Mouse (Mus musculus): ENCODE results near the gene Gm49027.
"Not testable (repeated sequence)": the region's sequence is repeated elsewhere in the genome, so short reads cannot be mapped to it uniquely, and the experiment has no call there.

The Gm49027 gene

DNA sequence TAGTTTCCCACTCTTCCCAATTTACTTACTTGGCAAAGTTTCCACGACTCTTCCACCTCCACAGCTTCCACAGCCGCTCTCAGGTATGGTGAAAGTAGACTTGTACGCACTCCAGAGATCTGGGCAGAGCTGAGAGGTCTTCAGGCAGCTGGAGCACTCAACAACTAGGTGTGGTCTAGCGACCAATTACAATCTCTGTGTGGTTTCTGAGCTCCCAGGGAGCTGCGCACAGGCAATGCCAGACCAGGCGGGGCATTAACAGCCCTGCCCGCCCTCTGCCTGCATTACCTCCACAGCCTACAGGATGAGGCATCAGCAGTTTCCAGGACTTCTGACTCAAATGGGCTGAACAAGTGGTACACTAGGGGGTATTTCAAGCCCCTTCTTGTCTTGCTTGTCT, at the start of gene Gm49027:
Gene Gm49027 (minus strand): TSS at position 208 of the 400 bp plus-strand sequence.
- DNase-seq (ENCODE audit: low spot score), result peak; percentile 1

GRCm38 (mm10) chr5:123573362-123573761, 48.1 kb upstream of the Gm49027 start:
- DNase-seq (ENCODE audit: low spot score), result no peak

DNA sequence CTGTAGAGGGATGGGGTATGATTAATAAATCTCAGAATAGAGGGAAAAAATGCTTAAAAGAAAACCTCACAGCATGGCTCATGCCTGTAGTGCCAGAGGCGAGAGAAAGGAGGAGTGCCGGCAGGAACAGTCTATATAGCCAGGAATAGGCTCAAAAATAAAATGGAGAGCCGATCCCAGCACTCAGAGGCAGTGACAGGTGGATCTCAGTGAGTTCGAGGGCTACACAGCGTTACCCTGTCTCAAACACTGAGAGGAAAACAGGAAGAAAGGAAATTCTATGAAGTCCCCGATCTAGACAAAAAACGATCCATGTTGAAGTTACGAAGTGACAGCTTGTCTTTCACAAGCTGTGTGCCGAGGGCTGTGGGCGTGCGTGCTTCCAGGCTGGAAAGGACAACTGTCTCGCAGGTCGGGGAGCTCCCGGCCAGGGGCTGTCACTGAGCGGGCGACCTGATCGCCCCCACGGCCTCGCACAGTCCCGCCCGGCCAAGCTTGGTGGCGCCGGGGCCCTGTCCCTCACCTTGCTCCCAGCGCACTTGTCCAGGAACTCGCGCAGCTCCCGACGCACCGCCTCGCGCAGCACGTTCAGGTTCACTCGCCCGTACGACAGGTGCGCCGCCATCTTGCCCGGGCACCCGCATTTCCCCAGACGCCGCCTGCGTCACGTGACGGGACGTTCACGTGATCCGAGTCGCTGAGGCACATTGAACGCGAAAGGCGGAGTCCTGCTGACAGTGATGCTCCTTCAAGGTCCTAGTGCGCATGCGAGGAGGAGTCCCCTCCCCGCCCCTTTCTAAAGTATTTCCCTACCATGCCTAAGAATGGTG, 47.3 kb upstream of the Gm49027 start, which contains the start of gene Vps33a:
Gene Vps33a (minus strand): TSS at position 682 of the 830 bp plus-strand sequence.
- DNase-seq (ENCODE audit: low spot score), result peak; percentile 96

DNA sequence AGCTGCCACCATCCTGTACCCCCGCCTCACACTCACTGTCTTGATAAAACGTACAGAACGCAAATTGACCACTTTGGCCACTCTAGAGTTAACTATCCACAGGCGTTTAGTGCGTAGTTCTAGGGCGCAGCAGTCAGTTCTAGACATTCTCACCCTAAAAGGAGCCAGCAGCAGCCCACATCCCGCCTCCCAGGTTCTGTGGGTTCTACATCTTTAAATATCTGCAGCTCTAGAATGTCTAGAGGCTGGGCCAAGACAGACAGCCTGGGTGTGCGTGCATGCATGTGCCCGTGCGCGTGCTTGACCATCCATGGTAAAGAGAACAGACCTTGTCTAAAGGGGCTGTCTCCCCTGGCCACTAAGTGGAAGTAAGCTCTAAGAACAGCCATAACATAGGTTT, 35.8 kb upstream of the Gm49027 start:
- DNase-seq (ENCODE audit: low spot score), result no peak

GRCm38 (mm10) chr5:123559588-123559987, 34.3 kb upstream of the Gm49027 start:
- no peak for DNase-seq (ENCODE audit: low spot score)

DNA sequence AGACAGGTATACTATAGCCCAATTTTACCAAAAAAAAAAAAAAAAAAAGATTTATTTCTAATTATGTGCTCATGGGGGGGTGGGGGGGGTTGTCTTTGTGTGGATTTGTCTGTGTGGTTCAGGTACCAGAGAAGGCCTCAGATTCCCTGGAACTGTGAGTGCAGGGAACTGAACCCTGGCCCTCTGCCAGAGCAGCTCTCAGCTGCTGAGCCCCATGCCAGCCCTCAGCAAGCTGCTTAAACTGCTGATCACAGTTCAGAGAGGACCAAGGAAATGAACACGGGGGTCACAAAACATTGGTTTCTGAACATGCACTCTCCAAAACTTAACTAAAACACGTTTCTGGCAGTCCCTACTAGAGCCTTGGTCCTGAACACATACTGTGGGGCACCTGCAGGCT, 31.2 kb upstream of the Gm49027 start:
- peak; percentile 3 for DNase-seq (ENCODE audit: low spot score)

- DNase-seq (ENCODE audit: low spot score), result peak; percentile 1
These were observed 30.4 kb upstream of the Gm49027 start for GRCm38 (mm10) chr5:123555693-123556092.

DNA sequence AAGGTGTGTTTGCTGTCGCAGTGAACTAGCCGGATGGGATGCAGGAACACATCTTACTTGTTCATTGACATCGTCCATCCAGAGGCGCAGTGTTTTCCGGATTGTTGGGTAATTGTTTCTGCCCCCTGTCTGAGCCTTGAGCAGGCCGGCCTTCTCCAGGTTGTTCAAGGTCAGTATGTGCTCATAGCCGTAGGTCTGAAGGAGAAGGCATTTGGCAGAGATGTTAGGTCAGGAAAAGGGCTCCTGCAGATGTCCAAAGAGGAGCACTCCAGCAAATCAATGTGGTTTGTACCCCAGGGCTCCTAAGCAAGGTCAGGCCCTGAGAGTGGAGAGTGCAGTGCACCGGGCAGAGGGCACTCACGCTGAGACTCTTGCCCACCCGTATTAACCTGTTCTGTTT, 8.5 kb upstream of the Gm49027 start:
- peak; percentile 1 for DNase-seq (ENCODE audit: low spot score)

GRCm38 (mm10) chr5:123530056-123530455, 4.8 kb upstream of the Gm49027 start:
- DNase-seq (ENCODE audit: low spot score), result peak; percentile 1

DNA sequence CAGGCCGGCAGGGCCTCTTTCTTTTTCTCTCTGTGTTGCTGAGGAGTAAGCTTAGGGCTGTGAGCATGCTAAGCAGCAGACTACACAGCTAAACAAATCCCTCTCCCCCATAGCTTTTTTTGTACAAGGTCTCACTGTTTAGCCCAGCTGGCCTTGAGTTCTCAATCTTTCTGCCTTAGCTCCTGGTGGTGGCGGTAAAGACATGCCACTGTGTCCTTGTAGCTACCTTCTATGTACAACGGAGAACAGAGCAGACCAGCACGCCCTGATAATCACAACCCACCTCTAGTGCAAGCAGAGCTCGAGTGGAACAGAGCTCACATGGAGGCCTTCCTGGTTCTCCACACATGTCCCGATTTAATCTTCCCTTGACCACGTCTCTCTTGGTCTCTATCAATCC, 3.4 kb upstream of the Gm49027 start:
- DNase-seq (ENCODE audit: low spot score), result peak; percentile 1

DNA sequence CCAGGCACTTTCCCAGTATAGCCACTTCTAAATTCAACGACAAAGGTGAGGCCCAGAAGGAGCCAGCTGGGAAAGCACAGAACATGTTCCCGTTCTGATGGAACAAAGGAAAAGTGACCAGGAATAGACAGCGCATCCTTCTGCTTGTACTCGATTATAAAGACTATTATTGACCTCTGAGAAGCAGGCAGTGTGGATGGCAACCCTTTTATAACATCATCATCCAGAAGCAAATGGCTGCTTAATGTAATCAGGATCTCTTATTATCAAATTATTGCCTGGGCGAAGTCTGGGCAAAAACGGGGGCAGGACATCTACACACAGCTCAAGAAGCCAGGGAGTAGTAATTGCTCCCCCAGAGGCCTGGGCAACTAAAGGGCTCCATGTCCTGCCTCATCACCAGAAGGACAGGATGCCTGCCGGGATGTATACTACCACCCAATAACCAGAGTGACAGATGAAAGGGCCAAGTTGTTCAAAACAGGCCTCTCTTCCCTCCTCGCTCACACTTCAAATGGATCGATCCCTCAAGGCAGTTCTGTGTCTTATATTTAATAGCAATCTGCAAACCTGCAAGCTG, 718 bp upstream of the Gm49027 start:
- peak; percentile 0 for DNase-seq (ENCODE audit: low spot score)

- no peak for DNase-seq (ENCODE audit: low spot score)
These were observed 916 bp downstream of the Gm49027 start for GRCm38 (mm10) chr5:123524393-123524750.

DNA sequence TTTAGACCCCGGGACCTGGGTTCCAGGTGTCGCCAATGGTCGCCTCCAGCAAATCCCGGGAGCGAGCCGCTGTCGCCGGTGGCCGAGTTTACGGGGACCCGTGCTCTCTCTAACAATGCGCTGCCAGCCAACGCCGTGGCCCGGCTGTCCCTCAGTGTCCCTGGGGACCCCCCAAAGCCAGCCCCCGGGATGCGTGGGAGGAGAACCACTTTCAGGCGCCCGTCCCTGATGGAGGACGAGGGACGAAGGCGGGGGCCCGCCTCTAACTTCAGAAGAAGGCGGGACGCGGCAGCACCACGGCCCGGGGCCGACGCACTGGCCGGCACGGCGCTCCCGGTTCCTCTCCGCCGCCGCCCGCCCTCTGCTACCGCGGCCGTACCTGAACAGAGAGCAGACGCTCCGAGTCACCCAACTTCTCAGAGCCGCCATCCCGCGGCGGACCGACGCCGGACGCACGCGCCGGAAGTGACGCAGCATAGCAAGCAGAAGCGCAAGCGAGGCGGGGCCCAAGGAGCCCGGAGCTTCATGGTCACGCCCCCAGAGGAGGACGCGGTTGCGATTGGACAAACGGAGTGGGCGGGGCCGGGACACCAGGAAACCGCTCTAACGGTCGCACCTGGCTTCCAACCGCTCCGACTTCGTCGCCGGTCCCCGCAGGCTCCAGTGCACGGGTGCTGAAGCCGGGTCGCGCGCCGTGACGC, 1.4 kb downstream of the Gm49027 start, which contains the start of gene Diablo:
Gene Diablo (minus strand): TSS at position 485 of the 701 bp plus-strand sequence.
- peak; percentile 98 for DNase-seq (ENCODE audit: low spot score)

DNA sequence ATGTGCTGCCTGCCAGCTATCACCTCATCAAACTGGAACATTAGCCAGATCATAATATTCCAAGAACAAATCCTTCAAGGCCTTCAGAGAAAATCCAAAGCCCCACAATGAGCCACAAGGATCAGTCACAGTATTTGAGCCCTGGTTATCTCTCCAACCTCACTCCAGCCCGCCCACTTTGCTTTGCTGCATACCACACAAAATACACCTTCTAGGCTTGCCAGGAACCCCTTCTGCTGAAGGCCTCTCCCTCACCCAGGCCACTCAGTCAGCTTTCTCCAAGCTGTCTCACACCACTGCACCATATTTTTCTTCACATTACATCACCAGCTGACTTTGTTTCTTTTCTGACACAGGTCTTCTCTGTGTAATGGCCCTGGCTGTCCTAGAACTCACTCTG, 3.1 kb downstream of the Gm49027 start:
- DNase-seq (ENCODE audit: low spot score), result no peak

GRCm38 (mm10) chr5:123521621-123522020, 3.7 kb downstream of the Gm49027 start:
- DNase-seq (ENCODE audit: low spot score), result no peak

DNA sequence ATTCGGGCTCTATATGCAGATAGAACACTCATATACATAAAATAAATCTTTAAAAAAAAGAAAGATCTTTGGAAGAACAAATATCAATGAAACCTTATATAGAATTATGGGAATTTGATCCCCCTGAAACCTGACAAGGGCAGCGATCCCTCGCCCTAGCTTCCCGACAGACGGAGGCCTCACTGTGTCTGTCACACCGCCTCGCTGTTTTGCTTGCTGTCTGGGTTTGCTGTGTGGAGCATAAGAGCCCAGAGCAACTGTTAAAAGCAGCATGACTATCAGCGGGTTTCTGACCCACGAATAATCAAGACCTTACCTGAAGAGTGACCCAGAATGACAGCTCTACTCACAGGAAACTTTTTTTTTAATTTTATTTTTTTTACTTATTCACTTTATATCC, 4.6 kb downstream of the Gm49027 start:
- no peak for DNase-seq (ENCODE audit: low spot score)

DNA sequence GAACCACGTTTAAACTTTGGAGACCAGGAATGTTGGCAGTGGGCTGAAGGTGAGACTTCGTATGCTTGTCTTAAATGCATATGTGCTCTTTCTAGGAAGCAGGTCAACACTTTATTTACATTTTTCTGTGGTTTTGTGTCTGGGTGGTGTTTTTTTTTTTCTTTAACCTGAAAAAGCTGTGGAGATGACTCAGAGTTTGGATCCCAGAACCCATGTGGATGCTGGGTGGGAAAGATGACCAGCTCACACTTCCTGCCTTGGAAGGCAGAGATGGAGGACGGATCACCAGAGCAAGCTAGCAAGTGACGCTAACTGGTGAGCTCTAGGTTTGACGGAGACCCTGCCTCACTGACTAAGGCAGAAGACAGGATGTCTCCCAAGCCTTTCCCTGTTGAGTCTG, 10.4 kb downstream of the Gm49027 start:
- DNase-seq (ENCODE audit: low spot score), result no peak

DNA sequence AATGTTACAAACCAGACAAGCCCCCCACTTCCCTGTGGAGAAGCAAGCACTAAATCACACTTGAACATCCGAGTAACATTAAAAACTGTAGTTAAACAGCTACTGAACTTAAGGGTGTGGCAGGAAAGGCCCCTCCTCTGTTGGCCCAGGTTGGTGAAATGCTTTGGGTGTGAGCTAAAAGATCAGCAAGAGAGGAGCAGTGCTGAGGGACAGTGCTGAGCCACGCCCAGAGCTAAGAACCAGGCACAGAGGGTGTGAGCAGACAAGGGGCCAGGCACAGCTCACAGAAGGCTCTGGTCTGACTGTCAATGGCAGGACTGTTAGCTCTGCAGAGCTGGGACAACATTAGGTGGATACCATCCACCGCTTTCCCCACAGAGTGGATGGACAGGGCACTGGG, 13.2 kb downstream of the Gm49027 start:
- DNase-seq (ENCODE audit: low spot score), result no peak

GRCm38 (mm10) chr5:123511426-123511825, 13.9 kb downstream of the Gm49027 start:
- not testable (repeated sequence) for DNase-seq (ENCODE audit: low spot score)

DNA sequence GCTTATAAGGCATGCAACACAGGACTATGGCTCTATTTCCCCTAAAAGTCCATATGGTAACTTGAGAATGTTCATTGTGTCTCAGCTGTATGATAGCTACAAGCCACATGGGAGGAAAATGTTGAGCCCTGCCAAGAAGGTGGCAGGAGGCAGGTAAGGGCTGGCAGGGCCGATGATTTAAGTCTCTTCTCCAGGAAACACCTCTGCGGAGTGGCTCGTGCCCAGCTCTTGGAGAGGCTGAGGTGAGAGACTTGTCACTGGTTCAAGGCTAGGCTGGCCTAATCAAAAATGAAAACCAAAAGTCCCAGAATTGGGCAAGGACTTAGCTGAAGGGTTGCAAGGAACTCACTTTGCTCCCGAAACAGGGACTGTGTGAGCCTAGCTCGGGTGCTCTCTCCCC, 15.1 kb downstream of the Gm49027 start, which contains the start of gene B3gnt4:
Gene B3gnt4 (plus strand): TSS at position 301 of the 400 bp plus-strand sequence.
- DNase-seq (ENCODE audit: low spot score), result no peak

DNA sequence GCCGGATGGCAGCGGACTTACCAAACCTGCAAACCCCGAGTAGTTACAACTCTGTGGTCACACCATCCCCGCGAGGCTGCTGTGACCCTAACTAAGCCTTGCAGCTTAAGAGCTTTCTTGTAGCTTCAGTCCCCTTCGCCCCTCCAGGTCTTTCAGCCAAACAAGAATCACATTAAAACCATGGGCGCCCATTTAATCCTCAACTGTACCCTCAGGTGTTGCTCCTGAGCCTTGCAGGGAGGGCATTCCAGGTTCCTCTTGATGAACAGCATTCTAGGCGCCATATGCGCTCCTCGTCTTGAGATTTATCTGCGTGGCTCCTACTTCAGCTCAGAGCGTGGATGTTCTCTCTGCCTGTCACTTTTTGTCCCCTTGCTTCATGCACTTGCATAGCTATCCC, 16.4 kb downstream of the Gm49027 start:
- DNase-seq (ENCODE audit: low spot score), result no peak

DNA sequence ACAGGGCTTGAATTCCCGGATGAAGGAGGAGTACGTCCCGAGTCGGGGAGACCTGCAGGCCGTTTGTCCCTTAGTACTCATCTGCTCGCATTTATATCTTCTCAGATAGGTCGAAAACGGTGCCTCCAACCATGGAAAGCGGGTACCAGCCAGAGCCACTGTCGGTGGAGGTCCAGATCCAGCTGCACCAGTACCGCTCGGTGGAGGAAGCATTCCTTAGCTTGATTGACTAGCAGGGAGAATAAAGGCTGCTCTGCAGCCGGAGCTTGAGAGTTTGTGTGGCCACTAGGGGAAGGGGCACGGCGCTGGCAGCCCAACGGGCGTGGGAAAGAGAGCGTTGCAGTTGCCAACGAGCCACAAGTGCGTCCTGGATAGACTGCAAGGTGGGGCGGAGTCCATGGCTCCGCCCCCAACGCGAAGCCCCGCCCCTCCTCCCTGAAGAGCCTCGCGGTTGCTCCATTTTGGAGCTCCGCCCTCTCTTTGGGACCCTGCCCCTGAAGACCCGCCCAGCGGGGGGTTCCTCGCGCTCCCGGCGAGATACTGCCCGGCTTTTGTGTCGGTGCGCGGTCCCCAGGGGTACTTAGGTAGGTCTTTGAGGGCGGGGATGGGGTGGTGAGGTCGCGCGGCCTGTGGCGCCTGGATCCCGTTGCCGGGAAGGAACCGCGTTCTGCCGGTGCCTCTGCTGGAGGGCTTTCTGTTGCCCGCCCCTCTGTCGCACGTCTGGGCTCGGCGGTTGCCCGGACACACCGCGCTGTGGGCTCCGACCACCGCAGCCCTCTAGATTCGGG, 17.2 kb downstream of the Gm49027 start:
- DNase-seq (ENCODE audit: low spot score), result peak; percentile 69
